Mouse (Mus musculus) neural tube, embryonic 11.5 days (tissue): ENCODE measurements around the gene Galm. TPM values are rescaled to one million over a fixed set of nuclear protein-coding genes. Genes with fewer than 3 reads are reported as not detected.

Experiments used
- ATAC-seq: fragments of 200-750 bp; cut with Nextera tagmentation; 2 replicates; pipeline ENCODE4 v1.8.0; 2017; ENCODE audit warnings: moderate number of reproducible peaks, mild to moderate bottlenecking, moderate TSS enrichment, moderate library complexity; ENCODE audit not compliant: insufficient read depth, low FRiP score, low TSS enrichment
- DNase-seq: peaks from one replicate; pipeline ENCODE4 v3.0.0-alpha.2; 2015; ENCODE audit warnings: low spot score
- H3K27ac ChIP-seq: fragments of 300-500 bp; sonication (generic); 2 replicates; pipeline ENCODE4 v1.5.1; 2014; ENCODE audit warnings: low read depth, mild to moderate bottlenecking, low read length
- H3K27me3 ChIP-seq: fragments of 300-500 bp; sonication (generic); 2 replicates; pipeline ENCODE4 v1.6.1; 2014; ENCODE audit warnings: mild to moderate bottlenecking, low read length, mixed read lengths; ENCODE audit not compliant: control insufficient read depth, insufficient read depth
- H3K36me3 ChIP-seq: fragments of 300-500 bp; sonication (generic); 2 replicates; pipeline ENCODE4 v1.6.1; 2014; ENCODE audit warnings: mild to moderate bottlenecking, low read length, moderate library complexity, mixed read lengths; ENCODE audit not compliant: control insufficient read depth, insufficient read depth
- H3K4me1 ChIP-seq: fragments of 300-500 bp; sonication (generic); 2 replicates; pipeline ENCODE4 v1.6.1; 2014; ENCODE audit warnings: low read length, mixed read lengths; ENCODE audit not compliant: control insufficient read depth, insufficient read depth
- H3K4me2 ChIP-seq: fragments of 300-500 bp; sonication (generic); 2 replicates; pipeline ENCODE4 v1.6.1; 2014; ENCODE audit warnings: low read depth, mild to moderate bottlenecking, moderate library complexity
- H3K4me3 ChIP-seq: fragments of 300-500 bp; sonication (generic); 2 replicates; pipeline ENCODE4 v1.5.1; 2014; ENCODE audit warnings: low read depth, low read length
- H3K9ac ChIP-seq: fragments of 300-500 bp; sonication (generic); 2 replicates; pipeline ENCODE4 v1.6.1; 2014; ENCODE audit warnings: mild to moderate bottlenecking, low read length
- H3K9me3 ChIP-seq: fragments of 300-500 bp; sonication (generic); 2 replicates; pipeline ENCODE4 v1.6.1; 2016; ENCODE audit warnings: low read length; ENCODE audit not compliant: control insufficient read depth
- WGBS: fragments of 180-500 bp; shearing (Covaris S2); extraction: QIAGEN DNeasy Blood & Tissue Kit; methylation state at CpG from one replicate; pipeline ENCODE4 v1.1.7; 2014; 5-methylcytosine and 5-hydroxymethylcytosine counted together
- polyA plus RNA-seq: library from polyadenylated mRNA; unstranded; fragments of >200 nt; fragmentation: Nextera tagmentation; extraction: Ambion mirVana; gene quantifications from 2 replicates; pipeline ENCODE4 v1.2.1, GENCODE M21; 2014

The Galm gene
- polyA plus RNA-seq, 1 experiment from 2014 or later, result 9.8 TPM

- H3K4me1 ChIP-seq, result no peaks in the 10 kb centered on the region
- no peak overlapping the region for H3K9ac ChIP-seq
- H3K27me3 ChIP-seq, result no peaks in the 10 kb centered on the region
- H3K4me2 ChIP-seq, result no peak overlapping the region
- H3K36me3 ChIP-seq, result no peaks in the 10 kb centered on the region
- DNase-seq (no peak), ATAC-seq (no peak)
- no peak overlapping the region for H3K27ac ChIP-seq
- H3K9me3 ChIP-seq, result no peaks in the 10 kb centered on the region
- 82% methylated on average over 3 of the region's 3 CpGs for WGBS
- H3K4me3 ChIP-seq, result no peak overlapping the region
Observed at GRCm38 (mm10) chr17:80120396-80120795, 6.9 kb upstream of the Galm start.

GRCm38 (mm10) chr17:80121833-80122232 is 5.4 kb upstream of the Galm start:
- WGBS, result 64% methylated on average over 1 of the region's 1 CpGs
- Histone ChIP-seq H3K9me3 (no peaks in the 10 kb centered on the region), H3K4me3 (no peak overlapping the region), H3K27ac (no peak overlapping the region), H3K27me3 (no peaks in the 10 kb centered on the region), H3K4me1 (no peaks in the 10 kb centered on the region), H3K9ac (no peak overlapping the region), H3K36me3 (no peaks in the 10 kb centered on the region), H3K4me2 (no peak overlapping the region)
- no peak for ATAC-seq
- DNase-seq, result no peak

GRCm38 (mm10) chr17:80124985-80125750 is 2.1 kb upstream of the Galm start:
- Histone ChIP-seq H3K36me3 (no peaks in the 10 kb centered on the region), H3K27me3 (no peaks in the 10 kb centered on the region), H3K9me3 (no peaks in the 10 kb centered on the region), H3K27ac (no peak overlapping the region), H3K9ac (no peak overlapping the region), H3K4me1 (no peaks in the 10 kb centered on the region), H3K4me2 (no peak overlapping the region), H3K4me3 (no peak overlapping the region)
- no peak for DNase-seq
- WGBS, result 88% methylated on average over 5 of the region's 5 CpGs
- ATAC-seq, result no peak

- H3K4me3 ChIP-seq, result no peak overlapping the region
- WGBS, result 88% methylated on average over 6 of the region's 6 CpGs
- H3K9me3 ChIP-seq, result no peaks in the 10 kb centered on the region
- H3K9ac ChIP-seq, result no peak overlapping the region
- ATAC-seq (no peak), DNase-seq (no peak)
- H3K36me3 ChIP-seq, result no peaks in the 10 kb centered on the region
- H3K27ac ChIP-seq, result no peak overlapping the region
- no peak overlapping the region for H3K4me2 ChIP-seq
- H3K27me3 ChIP-seq, result no peaks in the 10 kb centered on the region
- no peaks in the 10 kb centered on the region for H3K4me1 ChIP-seq
Observed at GRCm38 (mm10) chr17:80126166-80126565, 1.1 kb upstream of the Galm start.

- ATAC-seq (no peak), DNase-seq (no peak)
- 90% methylated on average over 13 of the region's 13 CpGs for WGBS
- Histone ChIP-seq H3K4me1 (no peaks in the 10 kb centered on the region), H3K4me2 (no peak overlapping the region), H3K9ac (no peak overlapping the region), H3K9me3 (no peaks in the 10 kb centered on the region), H3K27me3 (no peaks in the 10 kb centered on the region), H3K36me3 (no peaks in the 10 kb centered on the region), H3K4me3 (no peak overlapping the region), H3K27ac (no peak overlapping the region)
Observed at GRCm38 (mm10) chr17:80128476-80128990, 1.3 kb downstream of the Galm start.

GRCm38 (mm10) chr17:80129387-80129786 is 2.1 kb downstream of the Galm start:
- ATAC-seq (no peak), DNase-seq (no peak)
- 85% methylated on average over 4 of the region's 4 CpGs for WGBS
- Histone ChIP-seq H3K4me3 (no peak overlapping the region), H3K27me3 (no peaks in the 10 kb centered on the region), H3K27ac (no peak overlapping the region), H3K4me2 (no peak overlapping the region), H3K4me1 (no peaks in the 10 kb centered on the region), H3K36me3 (no peaks in the 10 kb centered on the region), H3K9ac (no peak overlapping the region), H3K9me3 (no peaks in the 10 kb centered on the region)

GRCm38 (mm10) chr17:80130718-80131430 is 3.6 kb downstream of the Galm start:
- no peak overlapping the region for H3K4me2 ChIP-seq
- DNase-seq (no peak), ATAC-seq (no peak)
- no peak overlapping the region for H3K4me3 ChIP-seq
- H3K9ac ChIP-seq, result no peak overlapping the region
- no peaks in the 10 kb centered on the region for H3K36me3 ChIP-seq
- H3K4me1 ChIP-seq, result no peaks in the 10 kb centered on the region
- no peaks in the 10 kb centered on the region for H3K9me3 ChIP-seq
- no peak overlapping the region for H3K27ac ChIP-seq
- 87% methylated on average over 9 of the region's 9 CpGs for WGBS
- H3K27me3 ChIP-seq, result no peaks in the 10 kb centered on the region

- no peak overlapping the region for H3K4me2 ChIP-seq
- no peaks in the 10 kb centered on the region for H3K36me3 ChIP-seq
- 61% methylated on average over 1 of the region's 1 CpGs for WGBS
- H3K27ac ChIP-seq, result no peak overlapping the region
- H3K9ac ChIP-seq, result no peak overlapping the region
- no peak for ATAC-seq
- no peak overlapping the region for H3K4me3 ChIP-seq
- no peak for DNase-seq
- H3K9me3 ChIP-seq, result no peaks in the 10 kb centered on the region
- no peaks in the 10 kb centered on the region for H3K27me3 ChIP-seq
- H3K4me1 ChIP-seq, result no peaks in the 10 kb centered on the region
Observed at GRCm38 (mm10) chr17:80131431-80131766, 4.1 kb downstream of the Galm start.

GRCm38 (mm10) chr17:80131838-80132237 is 4.6 kb downstream of the Galm start:
- Histone ChIP-seq H3K36me3 (no peaks in the 10 kb centered on the region), H3K4me2 (no peak overlapping the region), H3K9me3 (no peaks in the 10 kb centered on the region), H3K9ac (no peak overlapping the region), H3K27ac (no peak overlapping the region), H3K4me3 (no peak overlapping the region), H3K27me3 (no peaks in the 10 kb centered on the region), H3K4me1 (no peaks in the 10 kb centered on the region)
- ATAC-seq (no peak), DNase-seq (no peak)
- WGBS, result 77% methylated on average over 7 of the region's 7 CpGs
